Mouse (Mus musculus) heart, adult 2 months (tissue): Measurements from ENCODE around the gene Cd164.

Experiments used
- CTCF ChIP-seq: fragments of 200-600 bp; IDR thresholded peaks from 2 replicates; pipeline ENCODE4 v1.8.1; 2022; ENCODE audit warnings: antibody characterized with exemption, mild to moderate bottlenecking, moderate library complexity
- EP300 ChIP-seq: fragments of 200-500 bp; IDR thresholded peaks from 2 replicates; pipeline ENCODE4 v1.6.1; 2011; ENCODE audit warnings: low read depth, low read length, control low read depth; ENCODE audit not compliant: insufficient read depth
- POLR2A ChIP-seq: fragments of 200-500 bp; IDR thresholded peaks from 2 replicates; pipeline ENCODE4 v1.6.1; 2011; ENCODE audit warnings: mild to moderate bottlenecking, low read depth, low read length, control low read depth; ENCODE audit not compliant: insufficient read depth

DNA sequence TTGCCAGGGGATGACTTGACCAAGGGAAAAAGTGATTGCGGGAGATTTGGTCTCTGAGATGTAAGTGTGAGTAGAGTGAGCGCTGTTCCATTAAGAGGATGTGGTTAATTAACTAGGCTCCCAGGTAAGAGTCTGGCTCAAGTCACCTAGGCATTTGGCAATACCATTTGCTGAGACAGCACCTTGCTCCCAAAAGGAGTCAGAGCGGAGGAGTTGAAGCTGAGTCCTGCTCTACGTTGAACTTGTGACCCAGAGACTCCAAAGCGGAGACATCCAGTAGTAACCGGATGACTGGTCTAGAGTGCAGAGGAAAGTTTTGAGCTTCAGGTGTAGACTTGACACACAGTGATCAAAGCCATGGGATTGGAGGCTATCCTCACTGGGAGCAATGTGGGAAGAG lies 22.8 kb downstream of the Cd164 start:
- TF ChIP-seq CTCF, result no peak
- no peak for TF ChIP-seq EP300
- no peak for TF ChIP-seq POLR2A
